Mouse (Mus musculus): ENCODE measurements around the gene Iqsec2.
A peak's percentile ranks its signal among the peaks of the same experiment; 100 is the strongest.

The Iqsec2 gene

DNA sequence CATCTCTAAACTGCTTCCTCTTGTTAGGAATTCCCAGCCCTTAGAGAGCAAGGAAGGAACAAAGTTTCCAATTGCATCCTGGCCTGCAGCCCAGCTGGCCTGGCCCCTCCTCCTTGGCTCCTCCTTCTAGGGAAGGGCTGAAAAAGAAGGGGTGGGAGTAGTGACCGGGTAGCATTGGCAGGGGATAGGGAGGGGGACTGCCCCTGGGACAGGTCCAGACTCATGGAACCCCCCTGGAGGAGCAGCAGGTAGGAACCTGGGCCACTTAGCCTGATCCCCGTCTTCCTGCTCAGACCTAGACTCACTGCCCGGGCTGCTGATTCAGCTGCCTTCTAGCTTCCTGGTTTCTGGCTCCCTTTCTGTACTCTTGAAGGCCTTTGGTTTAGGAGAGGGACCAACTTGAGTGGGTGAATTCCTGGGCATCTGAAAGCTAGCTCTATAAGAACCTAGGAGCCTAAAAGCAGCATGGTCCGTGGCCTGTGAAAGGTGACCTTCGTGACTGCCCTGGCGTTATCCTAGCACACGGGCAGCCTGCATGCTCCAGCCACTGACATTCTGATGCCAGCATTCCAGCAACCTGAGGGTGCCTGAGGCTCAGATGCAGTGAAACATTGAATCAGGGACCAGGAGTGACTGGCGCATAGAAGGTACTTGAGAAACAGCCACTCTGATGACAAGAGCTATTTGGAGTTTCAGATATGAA lies 34.9 kb downstream of the Iqsec2 start:
- no peak for DNase-seq (ENCODE audit: low read depth, low spot score)

DNA sequence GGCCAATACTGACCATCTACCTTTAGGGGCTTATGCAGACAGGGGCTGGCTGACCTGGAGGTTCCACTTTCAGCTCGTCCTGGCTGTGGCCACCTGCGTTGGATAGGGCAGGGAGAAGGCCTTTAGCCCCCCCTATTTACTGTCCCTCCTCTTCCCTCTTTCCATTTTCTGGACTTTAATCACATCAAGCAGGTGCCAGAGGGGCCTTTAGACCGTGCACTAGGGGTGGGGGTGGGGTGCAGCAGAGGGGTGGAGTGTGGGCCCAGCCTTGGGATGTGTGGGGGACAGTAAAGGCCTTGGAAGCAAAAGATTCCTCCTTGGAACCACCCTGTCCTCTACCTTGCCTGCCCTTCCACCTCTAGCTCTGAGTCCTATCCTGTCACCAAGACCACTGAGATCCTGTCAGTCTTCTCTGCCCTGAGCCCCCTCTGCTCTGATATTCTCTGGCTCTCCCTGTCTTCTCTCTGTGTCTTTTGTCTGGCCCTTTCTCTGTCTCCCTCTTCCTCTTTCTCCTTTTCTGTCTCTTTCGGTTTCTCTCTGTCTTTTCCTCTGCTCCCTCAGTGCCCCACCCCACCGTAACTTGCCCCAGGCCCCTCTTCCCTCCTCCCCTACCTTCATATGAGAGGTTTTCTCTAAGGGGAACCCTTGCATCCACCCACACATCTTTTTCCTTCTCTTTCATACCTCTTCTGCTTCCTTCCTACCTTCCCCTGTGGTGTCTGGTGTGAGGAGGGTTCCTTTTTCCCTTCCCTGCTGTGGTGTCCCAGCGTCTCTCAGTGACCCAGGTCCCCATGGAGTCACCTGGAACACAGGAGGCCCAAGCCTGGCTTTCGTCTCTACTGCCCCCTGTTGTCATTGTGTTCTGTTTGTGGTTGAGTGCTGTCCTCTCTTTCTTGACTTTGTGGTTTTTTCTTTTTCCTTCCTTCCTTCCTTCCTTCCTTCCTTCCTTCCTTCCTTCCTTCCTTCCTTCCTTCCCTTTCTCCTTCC lies 35.9 kb downstream of the Iqsec2 start:
- DNase-seq (ENCODE audit: low read depth, low spot score), result no peak

DNA sequence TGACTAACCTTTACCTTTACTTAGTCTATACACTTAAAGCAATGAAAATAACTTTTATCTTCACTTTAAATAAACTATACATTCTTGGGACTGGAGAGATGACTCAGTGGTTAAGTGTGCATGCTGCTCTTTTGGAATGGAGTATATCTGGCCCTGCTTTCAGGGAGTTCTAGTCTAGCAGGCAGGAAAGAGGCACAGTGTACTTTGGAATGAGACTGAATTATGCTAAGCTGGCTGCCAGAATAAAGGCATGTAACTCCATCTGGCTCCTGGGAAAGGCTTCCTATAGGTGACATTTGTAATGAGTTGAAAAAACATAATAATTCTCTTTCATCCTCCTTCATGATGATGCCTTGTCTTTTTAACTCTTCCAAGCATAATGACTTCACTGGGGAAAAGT lies 43.1 kb downstream of the Iqsec2 start:
- DNase-seq (ENCODE audit: low read depth, low spot score), result no peak

GRCm38 (mm10) chrX:152191266-152191665 lies 47.2 kb downstream of the Iqsec2 start:
- DNase-seq (ENCODE audit: low read depth, low spot score), result no peak

GRCm38 (mm10) chrX:152197814-152198648 lies 54.0 kb downstream of the Iqsec2 start:
- no peak for DNase-seq (ENCODE audit: low read depth, low spot score)

DNA sequence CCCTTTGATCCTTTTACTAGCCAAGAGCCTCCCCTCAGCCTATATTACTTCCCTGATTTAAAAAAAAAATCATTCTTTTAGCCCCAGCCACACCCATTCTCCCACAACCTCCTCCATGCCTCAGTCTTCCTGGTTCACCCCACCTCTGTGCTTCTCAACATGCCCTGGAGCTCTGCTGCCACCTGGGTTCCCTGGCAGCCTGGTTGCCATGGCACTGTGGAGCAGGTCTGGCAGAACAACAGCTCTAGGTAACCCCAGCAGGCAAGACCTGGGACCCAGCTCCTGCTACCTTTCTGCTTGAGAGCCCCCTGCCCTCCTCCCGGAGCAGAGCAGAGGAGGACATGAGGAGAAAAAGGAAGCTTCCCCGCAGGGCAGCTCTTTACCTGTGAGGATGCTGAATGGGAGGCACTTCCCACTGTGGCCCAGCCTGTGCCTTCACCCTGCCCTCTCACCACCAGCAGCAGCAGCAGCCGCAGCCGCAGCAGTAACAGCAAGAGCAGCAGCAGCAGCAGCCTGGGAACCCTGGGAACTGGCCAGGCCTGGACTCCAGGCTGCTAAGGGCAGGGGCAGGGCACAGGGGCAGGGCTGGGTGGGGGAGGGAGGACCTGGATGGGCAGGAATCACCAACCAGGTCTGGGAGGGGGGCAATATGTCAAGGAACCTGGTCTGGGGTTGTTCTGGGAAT lies 57.8 kb downstream of the Iqsec2 start:
- no peak for DNase-seq (ENCODE audit: low read depth, low spot score)

GRCm38 (mm10) chrX:152202422-152203103 lies 58.5 kb downstream of the Iqsec2 start:
- no peak for DNase-seq (ENCODE audit: low read depth, low spot score)

GRCm38 (mm10) chrX:152203247-152203646 lies 59.2 kb downstream of the Iqsec2 start:
- DNase-seq (ENCODE audit: low read depth, low spot score), result no peak

- DNase-seq (ENCODE audit: low read depth, low spot score), result no peak
These were observed 61.4 kb downstream of the Iqsec2 start for GRCm38 (mm10) chrX:152205486-152205885.

- DNase-seq (ENCODE audit: low read depth, low spot score), result no peak
These were observed 70.6 kb downstream of the Iqsec2 start for GRCm38 (mm10) chrX:152214703-152215102.

DNA sequence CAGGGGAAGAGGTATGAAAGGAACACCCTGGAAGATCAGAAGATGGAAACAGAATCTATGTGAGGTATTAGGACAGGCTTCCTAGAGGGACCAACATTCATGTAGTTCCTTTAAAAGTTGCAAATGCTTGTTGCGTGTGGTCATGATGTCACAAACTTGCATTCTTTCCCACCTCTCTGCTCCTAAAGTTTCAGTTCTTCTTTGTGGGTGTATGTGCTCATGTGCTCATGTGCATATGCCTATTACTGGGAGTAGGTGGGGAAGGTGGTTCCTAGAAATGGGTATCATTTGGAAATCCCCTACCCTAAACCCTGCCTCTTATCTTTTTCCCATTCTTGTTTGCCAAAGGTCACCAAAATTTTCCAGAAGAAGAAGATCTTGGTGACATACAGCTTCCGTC lies 74.5 kb downstream of the Iqsec2 start:
- DNase-seq (ENCODE audit: low read depth, low spot score), result no peak

- DNase-seq (ENCODE audit: low read depth, low spot score), result no peak
These were observed 77.7 kb downstream of the Iqsec2 start for GRCm38 (mm10) chrX:152221721-152222120.

- DNase-seq (ENCODE audit: low read depth, low spot score), result no peak
These were observed 78.2 kb downstream of the Iqsec2 start for GRCm38 (mm10) chrX:152222226-152222625.

DNA sequence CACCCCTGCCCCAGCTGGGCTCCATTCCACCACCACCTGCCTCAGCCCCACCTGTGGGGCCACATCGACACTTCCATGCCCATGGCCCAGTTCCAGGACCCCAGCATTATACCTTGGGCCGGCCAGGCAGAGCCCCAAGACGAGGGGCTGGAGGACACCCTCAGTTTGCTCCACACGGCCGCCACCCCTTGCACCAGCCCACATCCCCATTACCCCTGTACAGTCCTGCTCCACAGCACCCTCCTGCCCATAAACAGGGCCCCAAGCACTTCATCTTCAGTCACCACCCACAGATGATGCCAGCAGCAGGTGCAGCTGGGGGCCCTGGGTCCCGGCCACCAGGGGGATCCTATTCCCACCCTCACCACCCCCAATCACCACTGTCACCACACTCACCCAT lies 79.2 kb downstream of the Iqsec2 start:
- no peak for DNase-seq (ENCODE audit: low read depth, low spot score)

DNA sequence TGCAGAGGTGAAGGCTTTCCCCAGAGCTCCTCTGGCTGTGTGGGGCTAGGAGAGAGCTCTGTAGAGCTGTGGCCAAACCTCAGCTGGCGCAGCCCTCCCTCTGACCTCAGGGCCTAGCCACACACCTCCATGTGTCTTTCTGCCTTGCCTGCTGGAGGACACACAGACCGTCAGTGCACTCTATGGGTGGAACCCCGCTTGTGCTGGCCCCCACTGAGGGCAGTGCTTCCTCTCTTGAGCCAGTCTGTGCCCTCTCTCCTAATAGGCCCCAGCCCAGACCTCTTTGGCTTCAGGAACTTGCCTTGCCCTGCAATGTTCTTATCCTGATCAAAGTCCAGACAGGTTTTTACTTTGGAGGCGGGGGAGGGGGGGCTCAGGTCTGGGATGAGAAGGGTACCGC lies 80.2 kb downstream of the Iqsec2 start:
- no peak for DNase-seq (ENCODE audit: low read depth, low spot score)

DNA sequence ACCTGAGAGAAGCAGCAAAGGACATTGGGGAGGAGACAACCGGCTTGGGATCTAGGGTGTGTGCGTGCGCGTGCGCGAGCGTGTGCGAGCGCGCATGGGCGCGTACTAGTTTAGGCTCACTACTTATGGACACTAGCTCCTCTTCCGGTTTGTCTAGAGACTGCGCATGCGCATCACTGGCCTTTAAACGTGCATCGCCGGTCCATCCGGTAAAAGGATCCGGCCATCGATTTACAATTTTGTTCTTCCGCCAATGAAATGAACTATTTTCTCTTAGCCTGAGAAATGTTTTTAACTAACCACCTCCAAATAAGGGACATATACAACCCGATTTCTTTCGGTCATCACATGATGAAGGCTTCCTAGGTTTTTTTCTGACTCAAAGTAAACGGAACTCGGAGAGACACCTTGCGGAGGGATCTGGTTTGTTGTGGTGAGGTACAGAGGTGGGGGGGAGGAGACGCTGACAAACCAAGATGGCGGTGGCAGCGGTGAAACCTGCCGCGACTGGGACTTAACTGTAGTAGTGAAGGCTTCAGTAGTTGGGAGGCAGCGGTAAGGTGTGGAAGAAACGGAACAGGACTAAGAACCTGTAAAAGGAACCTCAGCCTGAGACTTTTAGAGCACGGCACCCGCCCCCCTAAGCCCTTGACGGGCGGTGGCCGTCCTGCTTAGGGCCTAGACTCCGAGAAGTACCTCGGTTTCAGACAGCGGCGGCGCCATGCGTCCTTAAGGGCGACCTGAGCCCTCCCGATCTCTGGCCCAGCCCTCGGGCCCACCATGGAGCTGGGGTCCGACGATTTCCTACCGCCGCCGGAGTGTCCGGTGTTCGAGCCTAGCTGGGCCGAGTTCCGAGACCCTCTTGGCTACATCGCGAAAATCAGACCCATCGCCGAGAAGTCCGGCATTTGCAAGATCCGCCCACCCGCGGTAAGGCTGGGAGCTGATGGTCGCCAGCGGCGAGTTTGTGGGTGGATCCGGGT lies 89.0 kb downstream of the Iqsec2 start, which contains the start of gene Kdm5c:
Gene Kdm5c, plus strand, starts transcription at position 240 of the 983 bp plus-strand sequence.
- DNase-seq (ENCODE audit: low read depth, low spot score), result peak; percentile 99

GRCm38 (mm10) chrX:152234125-152234524 lies 90.1 kb downstream of the Iqsec2 start:
- no peak for DNase-seq (ENCODE audit: low read depth, low spot score)

DNA sequence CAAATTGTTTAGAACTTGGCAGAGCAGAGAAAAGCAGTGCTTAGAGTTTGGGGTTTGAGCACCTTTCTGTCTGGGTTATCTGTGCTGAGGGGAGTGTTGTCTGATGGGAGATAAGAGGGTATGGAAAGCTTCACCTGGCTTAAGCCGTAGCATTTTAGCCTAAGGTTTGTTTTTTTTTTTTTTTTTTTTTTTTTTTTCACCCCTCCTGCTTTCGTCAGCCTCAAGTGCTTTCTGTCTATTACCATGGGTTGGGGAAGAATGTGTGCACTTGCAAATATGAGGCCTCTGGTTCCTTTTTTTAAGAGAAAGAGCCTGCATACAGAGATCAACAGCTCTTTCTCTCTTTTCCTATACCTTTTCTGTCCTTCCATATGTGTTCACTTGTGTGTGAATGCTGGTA lies 91.7 kb downstream of the Iqsec2 start:
- no peak for DNase-seq (ENCODE audit: low read depth, low spot score)

DNA sequence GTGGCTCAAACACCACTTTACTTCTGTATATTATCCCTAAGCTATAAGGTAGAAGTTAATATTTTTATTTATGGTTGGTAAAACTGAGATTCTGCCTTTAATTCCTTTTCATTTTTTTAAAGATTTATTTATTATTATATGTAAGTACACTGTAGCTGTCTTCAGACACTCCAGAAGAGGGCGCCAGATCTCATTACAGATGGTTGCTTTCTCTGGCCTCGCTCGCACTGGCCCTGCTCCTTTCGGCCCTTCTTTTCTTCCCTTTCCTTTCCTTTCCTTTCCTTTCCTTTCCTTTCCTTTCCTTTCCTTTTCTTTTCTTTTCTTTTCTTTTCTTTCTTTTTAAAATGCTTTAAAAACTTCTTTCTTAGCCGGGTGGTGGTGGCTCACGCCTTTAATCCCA lies 99.1 kb downstream of the Iqsec2 start:
- peak; percentile 14 for DNase-seq (ENCODE audit: low read depth, low spot score)

Measured in R1 (cell line).